Mouse (Mus musculus): ENCODE data around the gene Bod1.

The Bod1 gene

DNA sequence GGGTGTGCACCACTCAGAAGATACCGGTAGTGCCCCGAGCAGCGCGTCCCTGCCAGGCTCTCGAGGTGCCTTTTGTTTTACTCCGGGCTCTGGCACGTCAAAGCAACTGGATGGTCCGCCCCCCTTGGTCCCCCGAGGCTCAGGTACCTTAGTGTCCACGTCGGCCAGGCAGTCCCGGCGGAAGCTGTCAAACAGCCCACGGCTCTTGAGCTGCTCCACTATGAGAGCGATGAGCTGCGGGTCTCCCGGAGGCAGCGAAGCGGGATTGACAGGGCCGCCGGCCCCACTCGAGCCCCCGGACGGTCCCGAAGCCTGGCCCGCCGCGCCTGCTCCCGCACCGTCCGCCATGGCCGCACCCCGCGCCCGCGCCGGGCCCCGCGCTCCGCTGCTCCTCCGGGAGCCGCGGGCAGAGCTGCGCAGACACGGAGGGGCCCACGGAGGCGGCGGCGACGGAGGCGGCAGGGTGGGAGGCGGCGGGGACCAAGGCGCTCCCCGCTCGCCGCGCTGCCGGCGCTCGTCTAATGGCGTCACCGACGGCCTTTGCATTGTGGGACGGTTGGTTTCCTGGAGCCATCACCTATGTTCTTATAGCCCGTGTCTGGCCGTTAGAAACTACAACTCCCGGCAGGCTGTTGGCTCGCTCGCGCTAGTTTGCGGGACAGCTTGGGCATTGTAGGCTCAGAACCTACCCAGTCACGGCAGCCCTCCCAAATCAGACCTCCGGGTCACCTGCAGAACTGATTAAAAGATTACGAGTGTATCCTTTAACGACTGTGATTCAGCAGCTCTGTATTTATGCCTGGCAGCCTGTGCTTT, at the start of gene Bod1:
Gene Bod1, minus strand, starts transcription at position 532 of the 816 bp plus-strand sequence.
- DNase-seq (ENCODE audit: low spot score) = peak; percentile 81

GRCm38 (mm10) chr11:31719090-31719489, 47.4 kb upstream of the Bod1 start:
- no peak for DNase-seq (ENCODE audit: low spot score)

DNA sequence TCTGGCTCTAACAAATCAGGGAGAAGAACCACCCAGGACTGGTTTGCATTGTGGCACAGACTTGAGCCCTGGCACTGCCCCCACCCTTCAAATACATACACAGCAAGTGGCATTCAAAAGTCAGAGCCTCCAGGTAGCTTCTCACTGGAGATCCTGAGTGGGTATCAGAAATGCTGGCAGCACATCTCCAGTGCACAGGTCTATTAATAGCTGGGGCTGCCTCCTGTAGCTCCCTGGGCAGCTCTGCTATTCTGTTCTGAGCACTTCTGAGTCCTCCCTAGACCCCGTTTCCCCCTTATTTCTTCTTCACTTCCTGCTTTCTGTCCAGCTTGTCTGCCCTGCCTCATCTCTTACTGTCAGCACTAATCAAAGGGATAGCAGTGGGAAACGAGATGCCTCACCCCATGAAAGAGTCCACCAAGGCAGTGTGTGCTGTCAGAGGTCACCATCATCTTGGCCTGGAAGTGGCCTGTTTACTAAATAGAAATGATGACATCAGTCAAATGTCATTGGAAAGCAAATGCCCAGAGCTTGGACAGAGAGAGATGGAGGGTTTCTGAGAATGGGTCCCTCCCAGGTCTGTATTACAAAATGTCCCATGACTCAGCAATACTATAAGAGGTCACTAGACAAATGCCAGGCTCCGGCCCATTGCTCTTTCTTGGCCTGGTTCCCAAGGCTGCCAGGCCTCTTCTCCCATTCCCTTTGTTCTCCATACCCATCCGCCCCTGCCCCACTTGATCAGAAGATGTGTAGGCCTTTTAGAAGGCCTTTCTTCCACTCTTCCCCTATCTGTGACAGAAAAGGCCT, 46.4 kb upstream of the Bod1 start:
- DNase-seq (ENCODE audit: low spot score) = no peak

GRCm38 (mm10) chr11:31713641-31714121, 42.0 kb upstream of the Bod1 start:
- DNase-seq (ENCODE audit: low spot score) = peak; percentile 32

DNA sequence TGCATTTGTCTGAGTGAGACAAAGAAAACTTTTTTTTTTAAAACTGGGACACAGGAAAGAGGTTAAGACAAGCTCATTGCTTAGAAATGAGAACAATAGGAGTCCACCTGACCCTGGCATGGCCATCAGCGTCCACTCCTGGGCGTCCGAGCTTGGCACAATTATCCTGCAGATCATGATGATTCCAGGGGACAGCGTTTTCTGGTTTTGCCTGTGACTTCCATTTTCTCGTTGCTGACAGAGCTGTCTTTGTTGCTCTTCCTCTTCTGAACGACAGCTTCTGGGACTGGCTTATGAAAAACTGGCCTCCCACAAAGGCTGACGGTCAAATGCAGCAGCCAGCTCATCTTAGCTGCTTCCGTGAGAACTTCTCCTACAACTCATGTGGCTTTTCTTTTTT, 41.4 kb upstream of the Bod1 start:
- DNase-seq (ENCODE audit: low spot score) = no peak

DNA sequence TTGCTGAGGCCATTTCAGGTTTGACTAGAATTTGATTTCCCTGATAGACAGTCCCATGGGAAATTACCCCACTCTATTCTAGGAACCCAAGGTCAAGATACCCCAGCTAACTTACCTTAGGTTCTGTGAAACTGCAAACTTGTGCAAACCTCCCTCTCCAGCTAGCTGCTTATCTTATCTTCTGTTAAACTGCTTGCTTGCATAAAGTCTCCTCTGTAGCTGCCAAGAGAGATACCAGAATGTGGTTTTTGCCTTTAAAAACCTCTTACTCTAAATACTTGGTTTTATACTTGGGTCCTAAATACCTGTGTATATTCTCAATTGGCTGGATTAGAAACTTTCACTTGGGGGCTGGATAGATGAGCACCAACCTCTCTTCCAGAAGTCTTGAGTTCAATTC, 36.1 kb upstream of the Bod1 start:
- no peak for DNase-seq (ENCODE audit: low spot score)

DNA sequence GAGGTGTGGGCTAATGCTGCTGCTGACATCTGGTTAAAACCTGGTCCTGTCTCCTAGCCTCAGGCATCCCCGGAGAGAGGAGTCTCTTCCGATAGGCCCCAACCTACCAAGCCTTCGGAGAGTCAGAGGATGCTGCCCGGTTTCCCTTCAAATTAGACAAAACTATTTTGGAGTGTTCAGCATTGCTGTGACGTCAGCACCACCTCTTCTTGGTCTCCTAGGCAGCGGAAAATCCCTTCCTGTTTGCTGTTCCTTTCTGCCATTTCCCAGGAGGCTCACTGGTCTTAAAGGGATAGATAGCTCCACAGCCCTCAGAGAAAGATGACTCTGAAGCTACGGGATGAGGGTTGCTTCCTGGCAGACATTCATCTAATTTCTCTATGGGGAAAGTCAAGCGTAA, 31.5 kb upstream of the Bod1 start:
- no peak for DNase-seq (ENCODE audit: low spot score)

- DNase-seq (ENCODE audit: low spot score) = no peak
These were observed 30.2 kb upstream of the Bod1 start for GRCm38 (mm10) chr11:31701901-31702300.

GRCm38 (mm10) chr11:31699502-31699901, 27.8 kb upstream of the Bod1 start:
- no peak for DNase-seq (ENCODE audit: low spot score)

DNA sequence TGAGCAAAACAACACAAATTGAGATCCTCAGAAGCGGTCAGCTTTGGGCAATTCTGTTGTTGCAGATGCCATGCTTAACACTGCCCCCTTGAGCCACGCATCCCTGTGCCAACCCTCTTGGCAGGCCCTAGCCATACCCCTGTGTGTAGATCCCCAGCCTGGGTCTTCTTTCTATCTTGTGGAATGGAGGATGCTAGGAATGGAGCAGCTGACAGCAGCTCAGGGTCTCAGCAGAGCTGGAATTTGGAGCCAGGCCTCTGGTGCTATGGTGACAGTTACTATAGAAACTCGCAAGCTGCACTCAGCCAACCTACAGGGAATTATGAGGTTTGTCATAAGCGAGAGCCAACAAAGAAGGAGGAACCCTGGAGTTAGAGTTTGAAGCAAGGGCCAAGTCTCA, 23.1 kb upstream of the Bod1 start:
- DNase-seq (ENCODE audit: low spot score) = no peak

DNA sequence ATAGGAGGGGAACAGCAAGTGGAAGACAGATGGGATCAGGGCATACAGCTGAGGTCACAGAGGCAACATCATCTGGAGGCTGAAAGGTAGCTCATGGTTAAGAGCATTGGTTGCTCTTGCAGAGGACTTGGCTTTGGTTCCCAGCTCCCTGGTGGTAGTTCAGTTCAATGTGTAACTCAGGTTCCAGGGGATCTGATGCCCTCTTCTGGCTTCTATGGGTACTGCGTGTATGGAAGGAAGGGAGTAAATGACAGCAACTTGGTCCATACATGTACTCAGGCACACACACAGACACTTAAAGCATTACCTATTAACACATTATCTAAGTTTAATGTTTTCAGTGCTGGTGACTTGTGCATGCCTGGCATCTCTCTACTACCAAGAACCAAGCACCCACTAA, 22.4 kb upstream of the Bod1 start:
- no peak for DNase-seq (ENCODE audit: low spot score)

DNA sequence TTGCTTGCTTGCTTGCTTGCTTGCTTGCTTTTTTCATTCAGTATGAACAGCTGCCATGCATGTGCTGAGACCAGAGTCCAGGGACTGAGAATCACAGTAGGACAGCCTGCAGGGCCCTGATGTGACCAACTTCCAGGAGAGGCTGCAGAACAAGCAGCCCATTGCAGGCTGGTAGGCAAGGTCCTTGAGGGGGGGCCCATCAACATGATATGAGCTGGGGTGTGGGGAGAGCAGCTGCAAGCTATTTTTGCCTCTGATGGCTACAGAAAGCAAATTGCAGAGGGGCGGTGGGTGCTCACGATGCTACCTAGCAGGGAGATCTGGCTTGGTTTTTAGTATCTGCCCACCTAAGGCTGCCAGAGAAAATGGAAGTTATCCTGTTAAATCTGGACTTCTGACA, 21.6 kb upstream of the Bod1 start:
- DNase-seq (ENCODE audit: low spot score) = no peak

GRCm38 (mm10) chr11:31688956-31689355, 17.3 kb upstream of the Bod1 start:
- DNase-seq (ENCODE audit: low spot score) = no peak

DNA sequence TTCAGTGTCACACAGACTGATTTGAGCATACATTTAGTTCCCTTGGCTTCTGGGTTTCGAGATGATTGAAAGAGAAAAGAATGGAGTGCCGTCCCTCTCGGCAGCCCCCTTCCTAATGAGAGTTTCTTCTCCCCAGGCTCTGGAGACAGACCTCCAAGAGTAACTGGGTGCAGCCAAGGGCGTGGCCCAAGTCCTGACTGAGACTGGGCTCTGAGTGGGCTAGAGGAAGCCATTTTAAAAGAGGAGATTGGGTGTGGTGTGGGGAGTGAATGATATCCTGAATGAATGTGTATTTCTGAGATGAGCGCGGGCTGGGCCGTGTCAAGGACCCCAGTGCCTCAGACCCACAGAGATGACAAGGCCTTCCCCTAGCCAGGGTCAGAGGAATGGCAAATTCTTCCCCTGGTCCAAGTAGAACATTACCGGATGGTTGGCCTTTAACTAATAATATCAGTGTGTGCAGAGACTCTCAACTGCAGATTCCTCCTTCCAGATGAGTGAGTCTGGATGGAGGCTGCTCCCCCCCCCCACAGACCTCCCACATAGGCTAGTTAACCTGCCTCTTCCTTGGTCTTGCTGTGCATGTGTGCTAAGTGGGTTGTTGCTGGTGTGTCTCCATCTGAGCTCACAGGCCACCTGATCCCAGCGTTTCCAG, 13.4 kb upstream of the Bod1 start:
- no peak for DNase-seq (ENCODE audit: low spot score)

DNA sequence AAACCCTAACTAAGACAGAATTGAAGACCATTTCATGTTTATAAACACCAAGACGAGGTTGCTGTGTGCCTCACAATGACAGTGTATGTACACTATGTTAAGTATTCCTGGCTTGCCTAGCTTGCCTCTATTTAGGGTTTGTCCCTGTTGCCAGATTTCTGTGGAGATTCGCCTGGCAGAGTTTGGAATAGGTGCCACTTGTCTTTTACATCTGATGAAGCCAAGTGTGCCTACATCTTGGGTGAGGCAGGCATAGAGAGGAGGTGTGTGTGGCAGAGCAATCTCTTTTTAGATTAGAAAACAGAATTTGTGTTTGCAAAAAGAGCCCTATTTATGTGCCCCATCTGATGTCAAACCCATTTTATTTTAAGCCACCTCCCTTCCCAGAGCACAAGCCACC, 12.4 kb upstream of the Bod1 start:
- DNase-seq (ENCODE audit: low spot score) = no peak

- DNase-seq (ENCODE audit: low spot score) = no peak
These were observed 8.2 kb upstream of the Bod1 start for GRCm38 (mm10) chr11:31679840-31680381.

DNA sequence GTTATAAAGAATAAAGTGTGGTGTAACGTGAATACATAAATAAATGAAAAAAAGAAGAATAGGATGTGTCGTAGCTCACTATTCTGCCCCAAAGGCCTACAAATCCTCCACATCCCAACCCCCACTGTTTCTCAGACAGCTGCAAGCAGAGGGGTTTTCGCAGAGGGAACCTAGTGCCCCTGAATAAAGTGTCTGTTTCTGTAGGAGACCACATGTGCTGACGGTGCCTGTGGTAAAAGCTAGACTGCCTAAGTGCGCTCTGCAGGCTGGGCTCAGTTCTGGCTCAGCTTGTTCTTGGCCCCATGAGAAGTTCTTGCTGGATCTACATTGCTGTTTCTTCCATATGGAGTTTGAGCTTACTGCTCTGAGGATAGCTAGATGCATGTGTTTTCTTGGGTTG, 5.6 kb upstream of the Bod1 start:
- DNase-seq (ENCODE audit: low spot score) = no peak

- DNase-seq (ENCODE audit: low spot score) = no peak
These were observed 5.1 kb upstream of the Bod1 start for GRCm38 (mm10) chr11:31676661-31677252.

GRCm38 (mm10) chr11:31675430-31675829, 3.7 kb upstream of the Bod1 start:
- DNase-seq (ENCODE audit: low spot score) = peak; percentile 19

- DNase-seq (ENCODE audit: low spot score) = no peak
These were observed 482 bp upstream of the Bod1 start for GRCm38 (mm10) chr11:31672170-31672563.

GRCm38 (mm10) chr11:31670468-31670921, 1.2 kb downstream of the Bod1 start:
- no peak for DNase-seq (ENCODE audit: low spot score)
